Mouse (Mus musculus) mature B cell (primary cell): ENCODE results near the gene Plek2.

Source experiments
- in situ Hi-C: fragments of 300-500 bp; cut with MboI; formaldehyde crosslinking; loops from 2 replicates; pipeline ENCODE4 v1.14.3; 2019

Gene Plek2

GRCm38 (mm10) chr12:78911707-78912417, 5.1 kb upstream of the Plek2 start:
- in situ Hi-C loops, result no loop called here

- in situ Hi-C loops, result no loop called here
These were observed 4.1 kb upstream of the Plek2 start for GRCm38 (mm10) chr12:78910684-78911461.

DNA sequence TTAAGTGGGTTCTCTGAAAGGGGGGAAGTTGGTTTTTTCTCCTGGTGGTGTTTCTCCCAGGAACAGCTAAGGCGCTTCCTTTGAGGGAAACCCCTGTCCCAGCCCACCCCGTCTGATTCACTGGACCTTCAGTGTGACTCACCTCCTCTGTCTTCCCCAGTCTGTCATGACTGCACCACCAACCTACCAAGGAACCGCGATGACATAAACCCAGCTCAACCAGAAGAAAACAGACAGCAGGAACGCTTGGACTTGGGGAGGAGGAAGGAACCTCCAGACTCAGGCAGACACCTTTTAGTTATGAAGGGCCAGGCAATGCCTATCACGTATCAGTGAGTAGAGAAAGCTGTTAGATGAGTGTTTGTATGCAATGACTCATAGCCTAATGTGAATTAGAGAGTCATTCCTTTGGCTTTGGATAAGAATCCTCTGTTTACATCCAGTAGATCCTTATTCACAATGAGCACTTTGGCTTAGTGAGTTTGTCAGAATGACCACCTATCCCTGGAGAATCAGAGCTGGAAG, 1.4 kb upstream of the Plek2 start:
- in situ Hi-C loops, result no loop called here

- in situ Hi-C loops, result no loop called here
These were observed 2.3 kb downstream of the Plek2 start for GRCm38 (mm10) chr12:78904499-78904898.

- in situ Hi-C loops, result no loop called here
These were observed 3.5 kb downstream of the Plek2 start for GRCm38 (mm10) chr12:78903313-78903712.

DNA sequence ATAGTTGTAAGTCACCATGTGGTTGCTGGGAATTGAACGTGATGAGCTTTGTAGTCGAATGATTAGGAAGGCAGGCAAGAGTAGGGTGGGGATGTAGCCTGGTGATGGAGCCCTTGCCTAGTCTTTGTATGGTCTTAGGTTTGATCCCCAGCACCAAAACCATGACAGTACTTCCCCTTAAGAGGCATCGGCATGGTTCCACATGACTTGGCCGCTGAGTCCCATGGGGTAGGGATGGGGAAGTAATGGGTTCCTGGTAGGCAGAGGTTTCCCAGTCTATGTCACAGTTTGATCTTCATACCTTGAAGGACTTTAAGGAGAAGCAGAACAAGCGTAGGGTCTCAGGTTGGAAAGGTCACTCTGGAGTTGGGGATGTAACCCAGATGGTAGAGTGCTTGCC, 5.3 kb downstream of the Plek2 start:
- in situ Hi-C loops, result no loop called here

DNA sequence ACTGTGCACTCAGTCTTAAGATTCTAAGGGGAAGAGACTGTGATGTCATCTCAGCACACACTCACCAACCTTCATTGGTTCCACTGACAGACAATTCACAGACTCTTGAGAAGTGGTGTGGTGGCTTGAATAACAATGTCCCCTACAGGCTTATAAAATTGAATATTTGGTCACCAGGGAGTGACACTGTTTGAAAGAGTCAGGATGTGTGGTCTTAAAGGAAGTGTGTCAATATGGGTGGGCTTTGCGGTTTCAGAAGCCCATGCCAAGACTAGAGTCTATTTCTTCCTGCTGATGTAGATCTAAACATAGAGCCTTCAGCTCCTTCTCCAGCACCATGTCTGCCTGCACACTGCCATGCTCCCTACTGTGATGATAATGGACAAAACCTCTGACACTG, 8.9 kb downstream of the Plek2 start:
- in situ Hi-C loops, result no loop called here

- in situ Hi-C loops, result no loop called here
These were observed 15.6 kb downstream of the Plek2 start for GRCm38 (mm10) chr12:78891149-78891548.

DNA sequence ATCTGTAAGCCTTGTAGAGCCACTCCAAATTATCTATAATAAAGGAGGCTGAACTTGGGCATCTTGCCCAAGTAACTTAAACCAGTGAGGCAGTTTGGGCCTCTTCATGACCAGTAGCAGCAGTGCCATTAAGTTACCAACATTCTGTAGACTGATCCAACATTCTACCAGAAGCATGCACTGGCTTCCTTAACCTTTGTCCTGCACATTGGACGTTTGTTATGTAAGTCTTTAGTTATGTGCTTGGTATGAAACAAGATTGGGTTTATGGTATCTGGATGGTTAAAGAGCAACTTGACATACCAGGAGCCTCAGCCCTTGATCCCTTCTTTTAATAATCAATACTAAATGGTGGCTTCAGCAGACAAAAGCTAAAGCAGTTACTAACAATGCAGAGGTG, 16.7 kb downstream of the Plek2 start:
- in situ Hi-C loops, result no loop called here

DNA sequence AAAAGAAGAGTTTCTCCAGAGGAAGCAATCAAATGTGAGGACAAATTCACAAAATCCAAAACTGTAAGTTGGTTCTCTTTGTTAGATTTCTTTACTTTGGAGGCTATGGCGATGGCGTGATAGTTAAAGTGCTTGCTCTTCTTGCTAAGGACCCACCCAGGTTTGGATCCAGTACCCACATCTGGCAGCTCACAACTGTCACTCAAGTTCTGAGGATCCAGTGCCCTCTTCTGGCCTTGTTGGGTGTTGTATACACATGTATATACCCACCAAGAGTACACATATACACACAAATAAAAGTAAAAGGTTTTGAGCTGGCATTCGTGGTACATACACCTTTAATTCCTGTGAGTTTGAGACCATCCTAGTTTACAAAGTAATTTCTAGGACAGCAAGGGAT, 32.2 kb downstream of the Plek2 start:
- in situ Hi-C loops, result no loop called here

DNA sequence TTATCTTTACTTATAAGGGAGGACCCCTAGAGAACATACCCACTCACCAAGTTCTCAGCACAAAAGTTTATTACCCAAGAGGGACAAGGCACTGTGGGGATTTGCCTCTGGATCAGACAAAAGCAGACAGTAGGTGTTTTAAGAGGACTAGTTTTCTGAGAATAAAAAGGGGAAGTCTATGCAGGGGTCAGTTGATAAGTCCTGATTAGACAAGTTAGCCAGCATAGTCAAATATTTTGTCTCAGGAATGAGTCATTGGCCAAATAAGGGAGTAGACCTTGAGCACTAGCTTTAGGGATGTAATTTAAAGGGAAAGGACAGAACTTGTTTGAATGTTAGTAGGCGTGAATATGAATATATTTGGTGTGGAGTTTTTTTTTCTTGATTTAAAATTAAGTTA, 38.6 kb downstream of the Plek2 start:
- in situ Hi-C loops, result no loop called here

- in situ Hi-C loops, result no loop called here
These were observed 41.3 kb downstream of the Plek2 start for GRCm38 (mm10) chr12:78865434-78865833.

DNA sequence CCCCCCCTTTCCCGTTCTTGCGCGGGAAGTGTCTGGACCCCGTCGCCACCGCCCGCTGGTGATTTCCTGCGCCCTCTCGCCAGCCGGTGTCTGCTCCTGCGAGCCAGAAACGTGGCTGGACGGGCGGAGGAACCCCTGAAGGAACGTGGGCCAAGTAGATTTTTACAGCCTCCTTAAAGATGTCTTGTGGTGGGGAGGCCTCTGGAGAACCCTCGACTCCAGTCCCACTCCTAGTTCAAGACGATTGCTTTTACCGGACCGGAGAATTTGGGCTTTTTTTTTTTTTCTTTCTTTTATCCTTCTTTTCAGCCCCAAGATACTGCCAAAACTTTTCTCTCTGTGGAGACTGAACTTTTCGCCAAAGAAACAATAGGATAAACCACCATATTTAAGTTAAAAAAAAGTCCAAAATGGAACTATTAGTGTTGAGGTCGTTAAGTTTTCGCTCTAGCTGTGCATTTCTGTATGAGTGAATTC, 44.5 kb downstream of the Plek2 start:
- in situ Hi-C loops, result no loop called here

DNA sequence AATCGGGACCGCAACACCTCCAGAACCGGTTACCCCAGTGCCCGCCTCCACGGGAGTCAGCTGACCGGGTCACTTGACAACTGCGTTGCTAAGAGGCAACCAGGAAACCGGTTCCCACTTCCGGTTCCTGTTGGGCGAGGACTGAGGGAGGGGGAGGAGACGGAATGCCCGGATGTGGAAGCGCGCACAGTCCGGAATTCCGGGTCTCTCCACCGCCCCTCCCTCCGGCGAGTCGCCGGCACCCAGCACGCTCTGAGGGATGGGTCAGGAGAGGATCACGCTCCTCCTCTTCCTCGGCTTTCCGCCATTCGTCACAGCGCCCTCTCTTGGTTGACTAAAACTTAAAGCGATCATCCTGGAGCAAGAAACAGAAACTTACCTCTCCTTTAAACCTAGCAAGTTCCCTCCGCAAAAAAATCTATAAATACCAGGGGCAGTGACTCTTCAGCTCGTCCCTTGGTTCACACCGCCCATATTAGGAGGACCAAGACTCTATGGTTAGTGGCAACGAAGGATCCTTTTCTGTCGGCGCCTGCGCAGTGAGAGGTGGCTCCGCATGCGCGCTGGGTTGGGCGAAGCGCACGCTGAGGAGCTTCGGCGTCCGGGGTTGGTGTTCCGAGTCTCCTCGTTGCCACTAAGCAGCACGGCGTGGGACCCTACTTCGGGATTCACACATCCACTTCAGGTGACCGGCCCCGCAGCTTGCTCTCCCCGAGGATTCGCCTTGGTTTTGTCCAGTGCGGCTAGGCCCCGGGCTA, 45.1 kb downstream of the Plek2 start, which contains the start of the genes Atp6v1d and Eif2s1:
Gene Atp6v1d (minus strand): TSS at position 143 of the 758 bp plus-strand sequence.
Gene Eif2s1 (plus strand): TSS at position 324 of the 758 bp plus-strand sequence.
- in situ Hi-C loops, result no loop called here

GRCm38 (mm10) chr12:78860921-78861495, 45.8 kb downstream of the Plek2 start:
- in situ Hi-C loops, result no loop called here

- in situ Hi-C loops, result no loop called here
These were observed 58.5 kb downstream of the Plek2 start for GRCm38 (mm10) chr12:78848246-78848645.

- in situ Hi-C loops, result no loop called here
These were observed 64.3 kb downstream of the Plek2 start for GRCm38 (mm10) chr12:78842429-78842828.

DNA sequence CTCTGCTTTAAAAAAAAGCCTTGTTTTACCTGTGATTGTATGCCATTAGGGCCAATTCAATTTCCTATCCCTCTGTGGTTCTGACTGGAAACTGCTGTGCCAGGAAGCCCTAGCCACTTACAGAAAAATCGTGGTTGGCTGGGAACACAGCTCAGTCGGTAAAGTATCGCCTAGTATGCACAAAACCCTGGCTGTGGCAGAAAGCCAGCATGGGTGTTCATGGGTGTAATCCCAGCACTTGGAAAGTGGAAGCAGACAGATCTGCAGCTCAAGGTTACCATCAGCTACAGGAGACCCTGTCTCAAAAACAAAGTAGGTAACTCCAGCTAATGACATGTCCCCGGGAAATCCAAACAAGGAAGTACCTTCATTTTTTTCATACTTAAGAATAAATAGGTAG, 66.9 kb downstream of the Plek2 start:
- in situ Hi-C loops, result no loop called here
